Mouse (Mus musculus) activated CD4-positive, CD25-positive, alpha-beta regulatory T cell (primary cell): ENCODE data around the gene Zfp609. TPM values are rescaled to one million over a fixed set of nuclear protein-coding genes. Genes with fewer than 3 reads are reported as not detected.

Experiments used
- polyA plus RNA-seq, 2 experiments: library from polyadenylated mRNA; unstranded; fragments of 100-300 nt; shearing (Covaris generic); gene quantifications; one replicate each; pipeline ENCODE4 v1.2.1; 2017

Gene Zfp609
- polyA plus RNA-seq, result 1 to 10 TPM; 3.4 to 5.0 TPM

DNA sequence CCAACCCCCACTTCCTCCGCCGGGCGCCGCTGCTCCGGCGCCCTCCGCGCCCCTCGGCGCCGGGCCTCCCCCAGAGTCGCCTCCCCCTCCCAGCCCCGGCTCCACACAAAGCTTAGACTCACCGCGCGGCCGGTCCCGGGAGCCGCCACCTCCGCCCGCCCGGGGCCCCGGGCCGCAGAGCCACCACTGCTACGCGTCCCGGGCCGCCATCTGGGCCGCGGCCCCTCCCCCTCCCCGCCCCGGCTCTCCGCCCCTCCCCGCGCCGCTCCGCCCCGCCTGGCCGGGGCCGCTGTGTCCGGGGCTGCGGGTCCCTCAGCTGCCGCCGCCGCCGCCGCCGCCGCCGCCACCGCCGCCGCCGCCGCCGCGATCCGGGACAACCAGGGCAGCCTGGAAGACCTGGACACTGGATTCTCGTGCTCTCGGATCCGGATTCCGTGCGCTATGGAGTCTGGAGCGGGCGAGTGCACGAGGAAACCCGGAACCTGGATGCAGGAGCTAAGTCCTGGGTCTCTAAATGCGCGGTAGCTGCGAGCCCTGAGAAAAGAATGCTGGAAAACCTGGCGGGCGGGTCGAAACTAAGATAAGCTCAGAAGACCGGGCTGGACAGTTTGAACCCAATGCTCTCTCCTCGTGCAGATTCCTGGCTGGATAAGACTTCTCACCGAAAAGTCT lies at the start of gene Zfp609:
Gene Zfp609 (minus strand): TSS at position 221 of the 672 bp plus-strand sequence.

GRCm38 (mm10) chr9:65667701-65668100 lies 159.7 kb downstream of the Zfp609 start, which contains the start of gene Oaz2:
Gene Oaz2 (plus strand): TSS chr9:65668001.

Other genes starting within 250 kb of the Zfp609 start
- gene Plekho2, start 247.5 kb downstream of the Zfp609 start, polyA plus RNA-seq, result 10 to 100 TPM; 36.7 to 88.6 TPM
- 1 to 10 TPM; 1.1 to 1.9 TPM for gene Pif1, start 240.4 kb downstream of the Zfp609 start, polyA plus RNA-seq
- 1 to 10 TPM in 1 of 2 experiments, under 1 TPM in 1; 0.44 to 5.3 TPM for gene Rbpms2, start 197.9 kb downstream of the Zfp609 start, polyA plus RNA-seq
- 100 to 1,000 TPM in 1 of 2 experiments, 10 to 100 TPM in 1; 91.4 to 133 TPM for gene Oaz2, start 159.6 kb downstream of the Zfp609 start, polyA plus RNA-seq
- 10 to 100 TPM; 30.4 to 48.5 TPM for gene Pclaf, start 62.7 kb upstream of the Zfp609 start, polyA plus RNA-seq
- 10 to 100 TPM; 31.2 to 56.7 TPM for gene Trip4, start 81.2 kb upstream of the Zfp609 start, polyA plus RNA-seq
- gene Csnk1g1, start 81.4 kb upstream of the Zfp609 start, polyA plus RNA-seq, result 10 to 100 TPM; 31.0 to 37.3 TPM
- 100 to 1,000 TPM; 349 to 508 TPM for gene Ppib, start 232.7 kb upstream of the Zfp609 start, polyA plus RNA-seq
- gene Snx22, start 242.2 kb upstream of the Zfp609 start, polyA plus RNA-seq, result 1 to 10 TPM; 1.4 to 1.7 TPM